Mouse (Mus musculus) spleen, adult 2 months (tissue): ENCODE measurements at regions not wholly inside any gene's neighbourhood (a gene's known extent, or its start where the extent isn't known, plus 50 kb on each side); places are given as distances from the start of the nearest gene placed in this dataset.

Source experiments
- DNase-seq, 2 experiments: peaks; one replicate each; pipeline versions ENCODE4 v3.0.0 to v3.0.0-alpha.2; 2012 to 2021; ENCODE audit warnings: low spot score in 2 of 2, low read depth in 1 of 2
- H3K27ac ChIP-seq: fragments of 200-500 bp; 2 replicates; pipeline ENCODE4 v1.5.1; 2012; ENCODE audit warnings: low read length, inconsistent platforms; ENCODE audit not compliant: insufficient read depth
- H3K27me3 ChIP-seq: fragments of 200-500 bp; 2 replicates; pipeline ENCODE4 v1.6.1; 2012; ENCODE audit warnings: mild to moderate bottlenecking, moderate library complexity, low read length, inconsistent platforms; ENCODE audit not compliant: control insufficient read depth, insufficient read depth
- H3K36me3 ChIP-seq: fragments of 200-500 bp; 2 replicates; pipeline ENCODE4 v1.6.1; 2012; ENCODE audit warnings: mild to moderate bottlenecking, low read length, inconsistent platforms; ENCODE audit not compliant: control insufficient read depth, insufficient read depth
- H3K4me1 ChIP-seq: fragments of 200-500 bp; 2 replicates; pipeline ENCODE4 v1.6.1; 2011; ENCODE audit warnings: inconsistent platforms; ENCODE audit not compliant: control insufficient read depth, insufficient read depth, insufficient read length
- H3K4me3 ChIP-seq: fragments of 200-500 bp; 2 replicates; pipeline ENCODE4 v1.5.1; 2011; ENCODE audit warnings: mild to moderate bottlenecking, inconsistent platforms; ENCODE audit not compliant: insufficient read depth, insufficient read length; ENCODE audit errors: extremely low read depth
- CTCF ChIP-seq: fragments of 200-500 bp; IDR thresholded peaks from 2 replicates; pipeline ENCODE4 v1.5.1; 2011; ENCODE audit warnings: mild to moderate bottlenecking, inconsistent platforms; ENCODE audit not compliant: insufficient read depth, insufficient read length, insufficient replicate concordance; ENCODE audit errors: extremely low read depth
- POLR2A ChIP-seq: fragments of 200-500 bp; IDR thresholded peaks from 2 replicates; pipeline ENCODE4 v1.6.1; 2011; ENCODE audit warnings: low read depth, low read length, inconsistent platforms
- WGBS: fragments of 180-500 bp; shearing (Covaris S2); methylation state at CpG from one replicate; pipeline ENCODE4 v1.1.7; 2018; 5-methylcytosine and 5-hydroxymethylcytosine counted together

- TF ChIP-seq POLR2A = no peak
- TF ChIP-seq CTCF = no peak
- H3K27me3 ChIP-seq = no peaks in the 10 kb centered on the region
- WGBS = 85% methylated on average over 4 of the region's 4 CpGs
These were observed 98.1 kb upstream of the Ppp1r26 start for GRCm38 (mm10) chr2:28348453-28348852.

GRCm38 (mm10) chr2:28349911-28350310 is 96.7 kb upstream of the Ppp1r26 start:
- Histone ChIP-seq H3K4me1 (no peaks in the 10 kb centered on the region), H3K27me3 (no peaks in the 10 kb centered on the region), H3K4me3 (no peak overlapping the region), H3K27ac (no peak overlapping the region), H3K36me3 (no peaks in the 10 kb centered on the region)
- no peak for TF ChIP-seq POLR2A
- no peak for TF ChIP-seq CTCF
- DNase-seq = no peak
- 89% methylated on average over 8 of the region's 8 CpGs for WGBS

More at GRCm38 (mm10) chr2:28348453-28348852, 98.1 kb upstream of the Ppp1r26 start:
- H3K4me3 ChIP-seq = no peak overlapping the region
- H3K36me3 ChIP-seq = no peaks in the 10 kb centered on the region
- no peak overlapping the region for H3K27ac ChIP-seq
- H3K4me1 ChIP-seq = no peaks in the 10 kb centered on the region
- no peak for DNase-seq

- 90% methylated on average over 10 of the region's 10 CpGs for WGBS
- Histone ChIP-seq H3K36me3 (no peaks in the 10 kb centered on the region), H3K4me1 (no peaks in the 10 kb centered on the region), H3K27ac (no peak overlapping the region), H3K4me3 (no peak overlapping the region), H3K27me3 (no peaks in the 10 kb centered on the region)
- DNase-seq = no peak
- TF ChIP-seq POLR2A (no peak), CTCF (no peak)
These were observed 95.2 kb upstream of the Ppp1r26 start for GRCm38 (mm10) chr2:28351445-28351844.

- H3K27me3 ChIP-seq = no peaks in the 10 kb centered on the region
- 20% methylated on average over 1 of the region's 1 CpGs for WGBS
- H3K4me1 ChIP-seq = no peaks in the 10 kb centered on the region
- no peak overlapping the region for H3K27ac ChIP-seq
- no peak for DNase-seq
- no peak overlapping the region for H3K4me3 ChIP-seq
- no peaks in the 10 kb centered on the region for H3K36me3 ChIP-seq
- TF ChIP-seq CTCF = no peak
- no peak for TF ChIP-seq POLR2A
These were observed 93.7 kb upstream of the Ppp1r26 start for GRCm38 (mm10) chr2:28352903-28353302.

GRCm38 (mm10) chr2:28362199-28362598 is 84.4 kb upstream of the Ppp1r26 start:
- no peak overlapping the region for H3K27ac ChIP-seq
- no peaks in the 10 kb centered on the region for H3K4me1 ChIP-seq
- WGBS = 20% methylated on average over 6 of the region's 6 CpGs
- H3K4me3 ChIP-seq = no peak overlapping the region
- DNase-seq = no peak
- TF ChIP-seq POLR2A (no peak), CTCF (no peak)
- H3K27me3 ChIP-seq = no peaks in the 10 kb centered on the region
- H3K36me3 ChIP-seq = no peaks in the 10 kb centered on the region

GRCm38 (mm10) chr2:28364623-28365022 is 82.0 kb upstream of the Ppp1r26 start:
- no peak overlapping the region for H3K27ac ChIP-seq
- H3K36me3 ChIP-seq = no peaks in the 10 kb centered on the region
- DNase-seq = no peak
- TF ChIP-seq CTCF (no peak), POLR2A (no peak)
- WGBS = 78% methylated on average over 3 of the region's 3 CpGs
- no peak overlapping the region for H3K4me3 ChIP-seq
- H3K27me3 ChIP-seq = no peaks in the 10 kb centered on the region
- H3K4me1 ChIP-seq = no peaks in the 10 kb centered on the region

GRCm38 (mm10) chr2:28365756-28366155 is 80.8 kb upstream of the Ppp1r26 start:
- no peak for TF ChIP-seq POLR2A
- TF ChIP-seq CTCF = no peak
- Histone ChIP-seq H3K36me3 (no peaks in the 10 kb centered on the region), H3K4me3 (no peak overlapping the region), H3K27ac (no peak overlapping the region), H3K27me3 (no peaks in the 10 kb centered on the region), H3K4me1 (no peaks in the 10 kb centered on the region)
- 87% methylated on average over 5 of the region's 5 CpGs for WGBS
- no peak for DNase-seq
